Mouse (Mus musculus) liver, embryonic 13.5 days (tissue): Measurements from ENCODE around the gene Cds1. TPM values are rescaled to one million over a fixed set of nuclear protein-coding genes. Genes with fewer than 3 reads are reported as not detected.
"Not testable (repeated sequence)": the region's sequence is repeated elsewhere in the genome, so short reads cannot be mapped to it uniquely, and the experiment has no call there.

ENCODE experiments used
- ATAC-seq: fragments of 200-750 bp; cut with Nextera tagmentation; 2 replicates; pipeline ENCODE4 v1.8.0; 2017; ENCODE audit warnings: low read depth, mild to moderate bottlenecking, moderate number of reproducible peaks, moderate library complexity
- DNase-seq: peaks from one replicate; pipeline ENCODE4 v3.0.0; 2022
- H3K27ac ChIP-seq: fragments of 300-500 bp; sonication (generic); 2 replicates; pipeline ENCODE4 v1.5.1; 2015; ENCODE audit warnings: moderate library complexity, mild to moderate bottlenecking, inconsistent platforms
- H3K27me3 ChIP-seq: fragments of 300-500 bp; sonication (generic); 2 replicates; pipeline ENCODE4 v1.6.1; 2015; ENCODE audit warnings: mild to moderate bottlenecking, inconsistent platforms
- H3K36me3 ChIP-seq: fragments of 300-500 bp; sonication (generic); 2 replicates; pipeline ENCODE4 v1.6.1; 2015; ENCODE audit warnings: mild to moderate bottlenecking, inconsistent platforms
- H3K4me1 ChIP-seq: fragments of 300-500 bp; sonication (generic); replicated peaks from 2 replicates; pipeline ENCODE4 v1.6.1; 2015; ENCODE audit warnings: inconsistent platforms
- H3K4me2 ChIP-seq: fragments of 300-500 bp; sonication (generic); 2 replicates; pipeline ENCODE4 v1.6.1; 2015; ENCODE audit warnings: inconsistent platforms, mild to moderate bottlenecking, moderate library complexity
- H3K4me3 ChIP-seq: fragments of 300-500 bp; sonication (generic); replicated peaks from 2 replicates; pipeline ENCODE4 v1.5.1; 2015; ENCODE audit warnings: mild to moderate bottlenecking, inconsistent platforms
- H3K9ac ChIP-seq: fragments of 300-500 bp; sonication (generic); 2 replicates; pipeline ENCODE4 v1.6.1; 2015; ENCODE audit warnings: mild to moderate bottlenecking, inconsistent platforms
- H3K9me3 ChIP-seq: fragments of 300-500 bp; sonication (generic); replicated peaks from 2 replicates; pipeline ENCODE4 v1.6.1; 2016; ENCODE audit warnings: inconsistent platforms
- WGBS: fragments of 180-500 bp; shearing (Covaris S2); methylation state at CpG from one replicate; pipeline ENCODE4 v1.1.7; 2015; ENCODE audit not compliant: insufficient replicate concordance; 5-methylcytosine and 5-hydroxymethylcytosine counted together
- polyA plus RNA-seq: library from polyadenylated mRNA; unstranded; fragments of >200 nt; fragmentation: Nextera tagmentation; extraction: Ambion mirVana; gene quantifications from 2 replicates; pipeline ENCODE4 v1.2.1, GENCODE M21; 2015

Cds1 gene
- polyA plus RNA-seq, 1 experiment from 2014 or later = 0.27 TPM

DNA sequence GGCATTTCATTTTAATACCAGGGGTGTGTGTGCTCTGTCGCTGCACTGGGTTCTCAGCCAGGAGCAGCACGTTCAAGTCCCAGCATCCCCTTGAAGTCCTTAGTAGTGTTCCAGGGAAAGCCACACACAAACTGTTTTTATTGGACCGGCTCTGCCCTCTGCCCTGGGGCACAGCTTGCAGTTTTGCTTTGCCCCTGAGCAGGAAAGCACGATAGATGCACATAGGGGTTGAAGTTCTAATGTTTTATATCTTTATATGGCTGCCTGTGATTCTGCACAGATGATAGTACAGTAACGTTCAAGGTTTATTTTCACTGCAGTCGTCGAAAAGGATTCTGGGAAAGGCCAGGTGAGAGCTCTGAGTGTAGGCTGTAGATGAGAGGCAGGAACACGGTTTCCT, 65.2 kb downstream of the Cds1 start:
- Histone ChIP-seq H3K4me1 (peaks cover 21% of the 10 kb centered on the region), H3K9ac (no peak overlapping the region), H3K4me2 (no peak overlapping the region), H3K27me3 (no peaks in the 10 kb centered on the region), H3K4me3 (no peak overlapping the region), H3K9me3 (no peaks in the 10 kb centered on the region), H3K27ac (no peak overlapping the region), H3K36me3 (peaks cover 14% of the 10 kb centered on the region)
- 75% methylated on average over 8 of the region's 8 CpGs for WGBS
- DNase-seq = no peak
- no peak for ATAC-seq

DNA sequence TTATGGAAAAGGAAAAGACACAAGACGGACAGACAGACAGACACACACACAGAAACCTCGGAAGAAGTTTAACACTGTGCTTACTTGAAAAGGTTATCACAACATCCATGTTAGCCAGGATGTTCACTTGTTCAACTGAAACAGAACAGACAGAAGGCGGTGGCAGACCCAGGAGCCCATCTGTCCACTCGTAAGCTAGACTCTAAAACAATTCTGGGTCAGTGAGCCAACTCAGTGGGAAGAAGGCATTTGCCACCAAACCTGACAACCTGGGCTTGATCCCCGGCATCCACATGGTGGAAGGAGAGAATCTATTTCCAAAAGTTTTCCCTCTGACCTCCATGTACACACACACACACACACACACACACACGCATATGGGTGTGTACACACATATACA, 67.1 kb downstream of the Cds1 start:
- Histone ChIP-seq H3K4me2 (no peak overlapping the region), H3K27me3 (no peaks in the 10 kb centered on the region), H3K36me3 (peaks cover 30% of the 10 kb centered on the region), H3K9ac (no peak overlapping the region), H3K27ac (no peak overlapping the region), H3K4me1 (peaks cover 5% of the 10 kb centered on the region), H3K9me3 (no peaks in the 10 kb centered on the region), H3K4me3 (no peak overlapping the region)
- 81% methylated on average over 6 of the region's 6 CpGs for WGBS
- ATAC-seq (no peak), DNase-seq (no peak)

DNA sequence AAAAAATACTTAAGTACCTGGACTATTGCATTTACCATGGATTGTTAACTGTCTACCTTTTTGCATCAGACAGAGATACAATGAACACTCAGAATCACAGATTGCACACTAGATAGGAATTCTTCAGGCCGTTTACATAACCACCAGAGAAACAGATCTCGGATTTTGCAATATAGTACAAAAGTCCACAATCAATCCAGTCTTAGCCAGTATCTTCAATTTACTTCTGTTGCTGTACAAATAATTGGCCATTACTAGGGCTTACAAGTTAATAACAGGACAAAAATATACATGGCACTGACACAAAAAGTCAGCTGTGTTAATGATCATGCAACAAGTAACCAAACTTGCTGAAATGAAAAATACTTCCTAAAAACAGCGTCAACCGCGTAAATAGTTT, 68.1 kb downstream of the Cds1 start:
- Histone ChIP-seq H3K4me2 (no peak overlapping the region), H3K9ac (no peak overlapping the region), H3K27ac (no peak overlapping the region), H3K4me1 (no peaks in the 10 kb centered on the region), H3K27me3 (no peaks in the 10 kb centered on the region), H3K9me3 (no peaks in the 10 kb centered on the region), H3K4me3 (no peak overlapping the region), H3K36me3 (peaks cover 38% of the 10 kb centered on the region)
- DNase-seq (no peak), ATAC-seq (no peak)
- WGBS = 78% methylated on average over 5 of the region's 5 CpGs

DNA sequence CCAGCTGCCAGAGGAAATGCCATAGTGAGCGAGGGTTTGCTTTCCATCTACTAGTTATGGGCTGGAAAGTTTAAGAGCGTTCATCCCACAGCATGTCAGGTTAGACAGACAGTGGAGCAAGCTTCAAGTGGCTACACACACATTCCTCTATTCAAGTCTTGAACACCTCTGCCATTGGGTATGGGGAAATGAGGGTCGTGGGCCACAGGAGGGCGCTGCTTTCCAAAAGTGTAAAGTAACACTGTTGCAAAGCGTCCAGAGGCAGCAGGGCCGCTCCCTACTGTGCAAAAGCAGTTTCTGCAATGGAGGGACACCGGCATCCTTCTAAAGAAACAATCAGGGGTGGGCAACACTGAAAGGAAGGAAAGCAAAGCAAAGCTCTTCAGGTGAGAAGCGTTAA, 68.9 kb downstream of the Cds1 start:
- Histone ChIP-seq H3K4me1 (no peaks in the 10 kb centered on the region), H3K4me3 (no peak overlapping the region), H3K9ac (no peak overlapping the region), H3K27me3 (no peaks in the 10 kb centered on the region), H3K9me3 (no peaks in the 10 kb centered on the region), H3K27ac (no peak overlapping the region), H3K36me3 (peaks cover 46% of the 10 kb centered on the region), H3K4me2 (no peak overlapping the region)
- DNase-seq (no peak), ATAC-seq (no peak)
- 70% methylated on average over 8 of the region's 8 CpGs for WGBS

DNA sequence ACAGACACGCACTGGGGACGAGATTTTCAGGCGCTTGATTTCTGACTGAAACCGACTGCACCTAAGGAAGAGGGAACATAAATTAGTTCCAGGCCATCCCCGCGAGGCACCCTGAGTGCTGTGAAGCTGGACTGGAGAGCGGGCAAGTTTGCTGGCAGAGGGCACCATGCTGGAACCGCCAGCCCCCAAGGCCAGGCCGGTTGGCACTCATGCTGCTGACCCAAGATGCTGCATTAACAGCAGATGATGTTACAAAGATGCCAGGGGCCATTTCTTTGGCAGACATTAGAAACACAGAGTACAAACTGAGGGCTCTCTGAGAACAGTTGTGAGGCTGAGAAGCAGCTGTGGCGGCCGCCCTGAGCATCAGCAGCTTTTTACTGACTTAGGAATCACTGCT, 71.3 kb downstream of the Cds1 start:
- ATAC-seq (no peak), DNase-seq (no peak)
- Histone ChIP-seq H3K4me3 (no peak overlapping the region), H3K36me3 (peaks cover 60% of the 10 kb centered on the region), H3K9me3 (no peaks in the 10 kb centered on the region), H3K9ac (no peak overlapping the region), H3K27ac (no peak overlapping the region), H3K4me2 (no peak overlapping the region), H3K27me3 (no peaks in the 10 kb centered on the region), H3K4me1 (no peaks in the 10 kb centered on the region)
- WGBS = 83% methylated on average over 11 of the region's 11 CpGs

DNA sequence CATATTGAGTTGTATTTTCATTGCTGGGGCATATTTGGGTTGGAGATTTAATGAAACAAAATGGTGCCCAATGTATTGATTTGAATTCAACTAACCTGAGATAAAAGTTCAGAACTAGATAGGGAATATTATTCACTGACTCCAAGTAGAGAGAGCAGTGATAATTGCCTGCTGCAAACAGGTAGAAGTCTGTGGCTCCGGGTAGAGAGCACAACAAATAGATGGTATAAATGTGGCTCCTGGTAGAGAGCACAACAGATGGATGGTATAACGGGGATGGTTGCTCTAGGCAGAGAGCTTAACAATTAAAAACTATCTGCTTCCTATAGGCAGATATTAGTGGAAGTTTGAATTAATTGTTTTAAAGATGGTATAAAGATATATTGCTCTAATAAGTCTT, 72.7 kb downstream of the Cds1 start:
- H3K9ac ChIP-seq, H3K4me1 ChIP-seq, H3K4me2 ChIP-seq, H3K27me3 ChIP-seq, ATAC-seq, H3K4me3 ChIP-seq, H3K27ac ChIP-seq, H3K9me3 ChIP-seq, DNase-seq: not testable (repeated sequence)
- 82% methylated on average over 2 of the region's 2 CpGs for WGBS
- H3K36me3 ChIP-seq = peaks cover 73% of the 10 kb centered on the region

DNA sequence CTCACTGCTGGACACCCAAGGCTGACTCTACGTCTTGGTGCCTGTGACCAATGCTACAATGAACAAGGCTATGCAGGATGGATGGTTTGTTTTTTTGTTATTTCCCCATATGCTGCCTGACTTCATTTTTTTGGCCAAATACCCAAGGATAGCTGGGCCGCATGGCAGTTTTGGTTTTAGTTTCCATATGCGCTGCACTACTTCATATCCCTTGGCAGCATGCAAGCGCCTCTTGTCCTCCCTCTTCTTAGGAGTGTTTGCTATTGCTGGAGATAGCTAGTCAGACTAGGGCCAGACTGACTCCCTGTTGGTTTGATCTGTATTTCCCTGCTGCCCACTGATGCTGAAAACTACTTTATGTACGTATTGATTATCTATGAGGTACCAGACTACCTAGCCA, 75.5 kb downstream of the Cds1 start:
- 88% methylated on average over 5 of the region's 5 CpGs for WGBS
- no peak overlapping the region for H3K9ac ChIP-seq
- H3K4me3 ChIP-seq = no peak overlapping the region
- DNase-seq = no peak
- no peak overlapping the region for H3K27ac ChIP-seq
- no peaks in the 10 kb centered on the region for H3K9me3 ChIP-seq
- H3K4me1 ChIP-seq = no peaks in the 10 kb centered on the region
- no peak overlapping the region for H3K4me2 ChIP-seq
- no peak for ATAC-seq
- H3K36me3 ChIP-seq = peaks cover 84% of the 10 kb centered on the region
- no peaks in the 10 kb centered on the region for H3K27me3 ChIP-seq

DNA sequence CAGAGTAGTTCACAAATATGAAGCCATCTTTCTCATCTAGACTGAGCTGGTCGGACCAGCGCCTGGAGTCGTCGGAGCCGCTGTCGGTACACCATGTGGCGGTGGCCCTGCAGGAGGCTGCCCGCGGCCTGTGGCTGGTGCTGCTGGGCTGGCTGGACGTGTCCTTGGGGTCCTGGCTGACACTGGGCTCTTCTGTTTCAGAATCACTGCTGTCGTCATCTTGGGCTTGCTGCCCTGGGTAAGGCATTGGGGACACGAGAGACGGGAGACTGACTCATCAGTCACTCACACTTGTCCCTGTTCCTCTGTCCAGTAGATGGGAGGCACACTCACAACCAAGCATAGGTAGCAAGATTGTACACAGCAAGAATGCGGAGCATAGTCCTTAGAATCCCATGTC, 80.1 kb downstream of the Cds1 start:
- H3K27ac ChIP-seq = no peak overlapping the region
- 88% methylated on average over 14 of the region's 14 CpGs for WGBS
- H3K9ac ChIP-seq = no peak overlapping the region

DNA sequence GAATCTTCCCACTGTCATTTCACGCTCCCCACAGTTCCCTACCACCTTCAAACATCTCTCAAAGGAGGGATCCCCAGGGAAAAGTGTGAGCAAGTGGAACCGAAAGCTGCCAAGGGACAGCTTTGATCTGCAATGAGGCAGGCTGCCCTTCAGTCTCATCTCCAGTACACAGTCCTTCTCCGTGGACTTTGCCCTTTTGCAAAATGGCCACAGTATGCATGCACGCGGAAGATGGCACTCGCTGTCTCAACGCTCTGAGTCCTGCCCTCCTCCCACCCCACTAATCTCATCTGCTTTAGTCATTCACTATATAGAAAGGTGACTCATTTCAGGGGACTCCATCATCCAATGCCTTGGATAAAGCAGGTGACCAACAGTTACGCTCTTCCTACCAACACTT, 81.0 kb downstream of the Cds1 start:
- WGBS = 80% methylated on average over 8 of the region's 8 CpGs
- Histone ChIP-seq H3K9me3 (no peaks in the 10 kb centered on the region), H3K4me3 (no peak overlapping the region), H3K27ac (no peak overlapping the region), H3K27me3 (no peaks in the 10 kb centered on the region), H3K4me2 (no peak overlapping the region), H3K36me3 (peaks cover 97% of the 10 kb centered on the region), H3K9ac (no peak overlapping the region), H3K4me1 (peaks cover 11% of the 10 kb centered on the region)
- no peak for ATAC-seq
- DNase-seq = no peak

More for the DNA sequence above, 80.1 kb downstream of the Cds1 start:
- H3K36me3 ChIP-seq = peaks cover 97% of the 10 kb centered on the region
- peaks cover 10% of the 10 kb centered on the region for H3K4me1 ChIP-seq
- DNase-seq (no peak), ATAC-seq (no peak)
- no peaks in the 10 kb centered on the region for H3K9me3 ChIP-seq
- no peak overlapping the region for H3K4me3 ChIP-seq
- no peak overlapping the region for H3K4me2 ChIP-seq
- H3K27me3 ChIP-seq = no peaks in the 10 kb centered on the region

DNA sequence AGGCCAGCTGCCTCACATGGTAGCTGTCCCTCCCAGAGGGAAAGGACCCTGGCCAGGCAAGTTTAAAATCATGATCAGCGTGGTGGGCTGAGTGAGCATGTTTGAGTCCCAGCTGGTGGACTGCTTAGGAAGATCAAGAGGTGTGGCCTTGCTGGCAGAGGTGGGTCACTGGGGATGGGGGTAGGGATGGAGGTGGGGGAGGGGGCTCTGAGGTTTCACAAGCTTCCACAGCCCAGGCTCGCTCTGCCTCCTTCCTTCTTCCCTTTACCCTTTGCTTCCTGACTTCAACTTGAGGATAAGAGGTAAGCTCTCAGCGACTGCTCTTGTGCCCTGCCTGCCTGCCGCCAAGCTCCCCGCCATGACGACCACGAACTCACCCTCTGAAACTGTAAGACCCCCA, 82.4 kb downstream of the Cds1 start:
- Histone ChIP-seq H3K27me3 (no peaks in the 10 kb centered on the region), H3K4me1 (peaks cover 18% of the 10 kb centered on the region), H3K27ac (no peak overlapping the region), H3K4me3 (no peak overlapping the region), H3K9me3 (no peaks in the 10 kb centered on the region), H3K9ac (no peak overlapping the region), H3K4me2 (no peak overlapping the region), H3K36me3 (peaks cover 97% of the 10 kb centered on the region)
- DNase-seq (no peak), ATAC-seq (no peak)
- WGBS = 71% methylated on average over 7 of the region's 7 CpGs

DNA sequence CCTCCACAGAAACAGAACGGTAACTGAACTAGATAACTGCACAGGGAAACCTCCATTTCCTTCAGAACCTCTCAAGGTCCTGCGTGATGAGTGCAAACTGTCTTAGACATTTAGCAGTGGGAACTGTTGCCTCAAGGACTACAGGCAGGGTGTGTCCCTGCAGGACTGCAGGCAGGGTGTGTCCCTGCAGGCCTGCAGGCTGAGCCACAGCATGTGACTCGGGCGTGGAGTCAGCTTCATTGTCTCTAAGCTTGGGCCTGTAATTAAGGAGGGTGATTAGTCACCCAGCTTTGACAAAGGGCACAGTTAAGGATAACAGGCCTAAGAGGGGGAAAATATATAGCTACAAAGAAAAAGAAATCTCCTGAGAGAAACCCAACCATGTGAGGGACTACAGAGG, 82.8 kb downstream of the Cds1 start:
- Histone ChIP-seq H3K27me3 (no peaks in the 10 kb centered on the region), H3K9ac (no peak overlapping the region), H3K4me3 (no peak overlapping the region), H3K9me3 (no peaks in the 10 kb centered on the region), H3K4me1 (peaks cover 18% of the 10 kb centered on the region), H3K27ac (no peak overlapping the region), H3K4me2 (no peak overlapping the region), H3K36me3 (peaks cover 97% of the 10 kb centered on the region)
- DNase-seq (no peak), ATAC-seq (peak; percentile 76)
- 41% methylated on average over 4 of the region's 4 CpGs for WGBS

DNA sequence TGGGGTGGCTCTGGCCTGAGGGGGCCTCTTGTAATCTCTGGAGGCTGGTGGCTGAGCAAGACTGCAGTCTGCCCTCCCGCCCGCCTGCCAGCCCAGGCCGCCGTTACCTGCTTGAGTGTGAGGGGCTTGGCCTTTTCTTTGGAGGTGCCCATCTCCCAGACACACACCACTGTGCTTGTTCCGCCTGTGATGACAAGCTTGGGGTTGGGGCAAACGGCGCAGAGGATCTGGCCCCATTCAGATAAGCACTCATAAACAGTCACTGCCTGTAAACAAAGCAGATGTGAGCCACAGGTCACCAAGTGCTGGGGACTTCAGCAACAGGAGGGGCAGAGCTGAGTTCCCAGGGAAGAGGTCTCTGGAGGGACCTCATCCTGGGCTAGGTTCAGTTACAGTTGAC, 86.2 kb downstream of the Cds1 start:
- peak; percentile 73 for ATAC-seq
- 0 out of 2 replicates have a peak overlapping the region, but pooled peaks have one; percentile 53 for H3K27ac ChIP-seq

More for the DNA sequence above, 86.2 kb downstream of the Cds1 start:
- Histone ChIP-seq H3K4me1 (peaks cover 18% of the 10 kb centered on the region), H3K36me3 (peaks cover 98% of the 10 kb centered on the region), H3K27me3 (no peaks in the 10 kb centered on the region), H3K9ac (no peak overlapping the region), H3K4me3 (no peak overlapping the region), H3K9me3 (no peaks in the 10 kb centered on the region), H3K4me2 (no peak overlapping the region)
- DNase-seq = peak; percentile 22
- 41% methylated on average over 7 of the region's 7 CpGs for WGBS
